Mouse (Mus musculus): ENCODE data around the gene Olfr1025-ps1. TPM values are rescaled to one million over a fixed set of nuclear protein-coding genes. Genes with fewer than 3 reads are reported as not detected.

Gene Olfr1025-ps1
- polyA plus RNA-seq (2015; fragmentation: Nextera tagmentation; extraction: Ambion mirVana) = 0.22 TPM in 1 of 2 replicates, not detected in the other

DNA sequence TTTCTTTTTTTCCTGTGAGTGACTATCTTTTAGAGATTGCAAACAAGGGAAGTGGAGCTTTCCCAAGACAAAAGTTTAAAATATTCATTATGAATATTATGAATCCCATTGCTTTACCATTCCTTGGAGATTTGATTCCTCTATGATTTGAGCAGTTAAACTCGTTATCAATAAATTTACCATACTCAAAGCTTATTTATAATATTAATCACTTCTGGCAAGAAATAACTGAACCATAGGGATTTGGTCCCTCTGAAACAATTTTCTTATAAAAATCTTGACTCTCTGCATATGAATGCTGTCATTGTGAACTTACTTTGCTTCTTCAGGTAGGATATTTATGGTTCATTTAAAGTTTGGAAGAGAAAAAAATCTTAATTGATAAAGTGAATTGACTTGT, at the start of gene Olfr1025-ps1:
Olfr1025-ps1 (plus strand) TSS at position 301 of the 400 bp plus-strand sequence.
- ATAC-seq (ENCODE audit: insufficient number of reproducible peaks, insufficient read depth, low FRiP score, low TSS enrichment, low read depth) = no peak
- Histone ChIP-seq H3K4me3 (no peak within 1 kb of the TSS), H3K36me3 (no peaks in the 10 kb centered on the region), H3K4me2 (no peak within 1 kb of the TSS), H3K9ac (no peak within 1 kb of the TSS), H3K27me3 (no peaks in the 10 kb centered on the region), H3K27ac (no peak within 1 kb of the TSS), H3K4me1 (no peaks in the 10 kb centered on the region), H3K9me3 (no peaks in the 10 kb centered on the region)
- WGBS = 56% methylated on average over 1 of the region's 1 CpGs

DNA sequence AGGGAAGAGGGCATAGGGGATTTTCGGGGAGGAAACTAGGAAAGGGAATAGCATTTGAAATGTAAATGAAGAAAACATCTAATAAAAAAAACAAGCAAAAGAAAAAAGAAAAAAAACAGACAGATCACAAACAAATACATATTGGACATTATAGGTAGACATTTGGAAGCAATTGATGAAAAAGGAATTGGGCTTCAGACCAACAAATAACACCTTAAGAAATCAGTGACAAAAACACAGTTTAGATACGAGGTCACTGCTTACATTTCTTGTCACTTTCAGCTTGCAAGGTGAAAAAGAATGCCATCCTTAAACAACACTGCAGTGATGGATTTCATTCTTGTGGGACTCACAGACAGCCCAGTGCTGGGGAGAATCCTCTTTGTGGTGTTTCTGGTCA, 46.7 kb upstream of the Olfr1025-ps1 start, which contains the start of gene Olfr1022:
Olfr1022 (plus strand) TSS at position 301 of the 400 bp plus-strand sequence.
- Histone ChIP-seq H3K27me3 (no peaks in the 10 kb centered on the region), H3K27ac (no peak within 1 kb of the TSS), H3K36me3 (no peaks in the 10 kb centered on the region), H3K4me2 (no peak within 1 kb of the TSS), H3K9ac (no peak within 1 kb of the TSS), H3K9me3 (no peaks in the 10 kb centered on the region), H3K4me3 (no peak within 1 kb of the TSS), H3K4me1 (no peaks in the 10 kb centered on the region)
- ATAC-seq (ENCODE audit: insufficient number of reproducible peaks, insufficient read depth, low FRiP score, low TSS enrichment, low read depth) = no peak
- 63% methylated on average over 2 of the region's 2 CpGs for WGBS

DNA sequence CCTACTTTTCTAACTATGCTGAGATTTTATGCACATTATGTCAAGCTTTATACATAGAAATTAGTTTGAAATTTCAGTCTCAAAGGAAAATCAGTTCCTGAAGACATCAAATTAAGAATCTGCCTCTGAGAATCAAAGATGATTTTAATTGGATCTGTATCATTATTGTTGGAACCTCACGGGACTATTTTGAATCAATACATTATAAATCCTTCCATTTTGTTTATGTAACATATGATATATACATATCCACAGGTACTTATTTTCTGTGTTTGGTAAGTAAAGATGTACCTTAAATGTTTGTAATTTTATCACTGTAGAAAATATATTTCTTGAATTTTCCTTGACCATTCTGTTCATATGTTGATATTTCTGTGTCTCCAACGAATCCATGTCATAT, 29.7 kb upstream of the Olfr1025-ps1 start, which contains the start of gene Olfr1023:
Olfr1023 (plus strand) TSS at position 301 of the 400 bp plus-strand sequence.
- H3K9ac ChIP-seq = no peak within 1 kb of the TSS
- H3K4me3 ChIP-seq = no peak within 1 kb of the TSS
- 72% methylated on average over 2 of the region's 2 CpGs for WGBS
- no peak for ATAC-seq (ENCODE audit: insufficient number of reproducible peaks, insufficient read depth, low FRiP score, low TSS enrichment, low read depth)
- no peaks in the 10 kb centered on the region for H3K27me3 ChIP-seq
- H3K27ac ChIP-seq = no peak within 1 kb of the TSS
- no peaks in the 10 kb centered on the region for H3K9me3 ChIP-seq
- no peak within 1 kb of the TSS for H3K4me2 ChIP-seq
- no peaks in the 10 kb centered on the region for H3K4me1 ChIP-seq
- no peaks in the 10 kb centered on the region for H3K36me3 ChIP-seq

GRCm38 (mm10) chr2:85904952-85905351, 10.0 kb upstream of the Olfr1025-ps1 start, which contains the start of gene Olfr1024:
Olfr1024 (minus strand) TSS chr2:85905052.
- WGBS = 84% methylated on average over 3 of the region's 3 CpGs
- H3K27me3 ChIP-seq = no peaks in the 10 kb centered on the region

GRCm38 (mm10) chr2:85913197-85913596, 1.8 kb upstream of the Olfr1025-ps1 start:
- Histone ChIP-seq H3K4me1 (no peaks in the 10 kb centered on the region), H3K36me3 (no peaks in the 10 kb centered on the region), H3K9me3 (no peaks in the 10 kb centered on the region), H3K27ac (no peak overlapping the region), H3K4me2 (no peak overlapping the region), H3K27me3 (no peaks in the 10 kb centered on the region), H3K4me3 (no peak overlapping the region), H3K9ac (no peak overlapping the region)
- ATAC-seq (ENCODE audit: insufficient number of reproducible peaks, insufficient read depth, low FRiP score, low TSS enrichment, low read depth) = no peak

More at GRCm38 (mm10) chr2:85904952-85905351, 10.0 kb upstream of the Olfr1025-ps1 start, which contains the start of gene Olfr1024:
- no peaks in the 10 kb centered on the region for H3K4me1 ChIP-seq
- no peak for ATAC-seq (ENCODE audit: insufficient number of reproducible peaks, insufficient read depth, low FRiP score, low TSS enrichment, low read depth)
- no peak within 1 kb of the TSS for H3K27ac ChIP-seq
- no peak within 1 kb of the TSS for H3K9ac ChIP-seq
- no peak within 1 kb of the TSS for H3K4me3 ChIP-seq
- no peak within 1 kb of the TSS for H3K4me2 ChIP-seq
- peaks cover 5% of the 10 kb centered on the region; the same call in 1 of the 2 replicates for H3K9me3 ChIP-seq
- H3K36me3 ChIP-seq = no peaks in the 10 kb centered on the region

DNA sequence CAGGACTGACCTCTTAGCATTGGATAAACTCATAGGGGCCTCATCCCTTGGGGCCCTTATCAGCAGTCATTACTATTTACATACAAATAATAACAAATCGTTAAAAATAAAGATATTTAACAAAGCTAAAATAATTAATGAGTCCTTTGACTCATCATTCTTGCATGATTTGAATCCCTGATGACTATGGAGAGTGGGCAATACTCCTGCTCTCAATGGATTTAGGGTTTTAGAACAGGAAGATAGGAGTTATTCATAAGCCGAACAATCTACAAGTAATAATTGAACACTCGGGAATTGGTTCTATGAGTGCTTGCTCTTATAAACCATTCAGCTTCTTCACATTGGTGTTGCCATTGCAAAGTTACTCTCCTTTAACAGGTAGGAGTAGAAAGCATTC, 6.3 kb downstream of the Olfr1025-ps1 start, which contains the start of gene Olfr1026:
Olfr1026 (plus strand) TSS at position 301 of the 400 bp plus-strand sequence.
- no peak for ATAC-seq (ENCODE audit: insufficient number of reproducible peaks, insufficient read depth, low FRiP score, low TSS enrichment, low read depth)
- Histone ChIP-seq H3K4me3 (no peak within 1 kb of the TSS), H3K4me2 (no peak within 1 kb of the TSS), H3K9me3 (no peaks in the 10 kb centered on the region), H3K4me1 (no peaks in the 10 kb centered on the region), H3K9ac (no peak within 1 kb of the TSS), H3K27me3 (no peaks in the 10 kb centered on the region), H3K36me3 (no peaks in the 10 kb centered on the region), H3K27ac (no peak within 1 kb of the TSS)
- 88% methylated on average over 3 of the region's 3 CpGs for WGBS

DNA sequence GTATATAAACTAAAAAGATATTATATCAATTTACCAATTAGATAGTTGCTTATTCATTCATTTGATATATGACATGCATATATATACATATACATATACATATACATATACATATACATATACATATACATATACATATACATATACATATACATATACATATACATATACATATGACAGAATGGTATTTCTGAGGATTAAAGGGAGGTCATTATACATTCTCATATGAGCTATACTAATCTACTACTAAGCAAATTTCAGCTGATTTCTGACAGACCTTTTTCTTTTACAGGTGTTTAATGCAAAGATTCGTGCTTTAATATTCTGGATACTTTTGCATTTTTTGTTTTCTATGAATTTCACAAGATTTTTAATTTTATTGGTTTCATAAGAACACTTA, 35.1 kb downstream of the Olfr1025-ps1 start, which contains the start of gene Olfr1028:
Olfr1028 (plus strand) TSS at position 301 of the 400 bp plus-strand sequence.
- H3K9ac ChIP-seq = no peak within 1 kb of the TSS

More for the DNA sequence above, 35.1 kb downstream of the Olfr1025-ps1 start, which contains the start of gene Olfr1028:
- ATAC-seq (ENCODE audit: insufficient number of reproducible peaks, insufficient read depth, low FRiP score, low TSS enrichment, low read depth) = no peak
- no peaks in the 10 kb centered on the region for H3K4me1 ChIP-seq
- H3K36me3 ChIP-seq = no peaks in the 10 kb centered on the region
- H3K27ac ChIP-seq = no peak within 1 kb of the TSS
- H3K4me3 ChIP-seq = no peak within 1 kb of the TSS
- H3K4me2 ChIP-seq = no peak within 1 kb of the TSS
- WGBS = 82% methylated on average over 1 of the region's 1 CpGs
- H3K9me3 ChIP-seq = no peaks in the 10 kb centered on the region
- no peaks in the 10 kb centered on the region for H3K27me3 ChIP-seq

Other genes starting within 250 kb of the Olfr1025-ps1 start
- not detected in 2 replicates for gene Olfr1006, start 236.4 kb upstream of the Olfr1025-ps1 start, polyA plus RNA-seq (2015; fragmentation: Nextera tagmentation; extraction: Ambion mirVana)
- not detected in 2 replicates for gene Olfr1008, start 225.8 kb upstream of the Olfr1025-ps1 start, polyA plus RNA-seq (2015; fragmentation: Nextera tagmentation; extraction: Ambion mirVana)
- gene Olfr1009, start 199.8 kb upstream of the Olfr1025-ps1 start, polyA plus RNA-seq (2015; fragmentation: Nextera tagmentation; extraction: Ambion mirVana) = not detected in 2 replicates
- gene Olfr1012, start 152.4 kb upstream of the Olfr1025-ps1 start, polyA plus RNA-seq (2015; fragmentation: Nextera tagmentation; extraction: Ambion mirVana) = not detected in 2 replicates
- not detected in 2 replicates for gene Olfr1013, start 148.1 kb upstream of the Olfr1025-ps1 start, polyA plus RNA-seq (2015; fragmentation: Nextera tagmentation; extraction: Ambion mirVana)
- not detected in 2 replicates for gene Olfr1014, start 142.5 kb upstream of the Olfr1025-ps1 start, polyA plus RNA-seq (2015; fragmentation: Nextera tagmentation; extraction: Ambion mirVana)
- not detected in 2 replicates for gene Olfr1015, start 133.2 kb upstream of the Olfr1025-ps1 start, polyA plus RNA-seq (2015; fragmentation: Nextera tagmentation; extraction: Ambion mirVana)
- gene Olfr1016, start 112.6 kb upstream of the Olfr1025-ps1 start, polyA plus RNA-seq (2015; fragmentation: Nextera tagmentation; extraction: Ambion mirVana) = not detected in 2 replicates
- not detected in 2 replicates for gene Olfr1018, start 96.7 kb upstream of the Olfr1025-ps1 start, polyA plus RNA-seq (2015; fragmentation: Nextera tagmentation; extraction: Ambion mirVana)
- not detected in 2 replicates for gene Olfr1019, start 69.7 kb upstream of the Olfr1025-ps1 start, polyA plus RNA-seq (2015; fragmentation: Nextera tagmentation; extraction: Ambion mirVana)
- gene Olfr1020, start 68.2 kb upstream of the Olfr1025-ps1 start, polyA plus RNA-seq (2015; fragmentation: Nextera tagmentation; extraction: Ambion mirVana) = not detected in 2 replicates
- gene Olfr1022, start 46.6 kb upstream of the Olfr1025-ps1 start, polyA plus RNA-seq (2015; fragmentation: Nextera tagmentation; extraction: Ambion mirVana) = not detected in 2 replicates
- gene Olfr1023, start 29.6 kb upstream of the Olfr1025-ps1 start, polyA plus RNA-seq (2015; fragmentation: Nextera tagmentation; extraction: Ambion mirVana) = not detected in 2 replicates
- gene Olfr1024, start 10.1 kb upstream of the Olfr1025-ps1 start, polyA plus RNA-seq (2015; fragmentation: Nextera tagmentation; extraction: Ambion mirVana) = not detected in 2 replicates
- gene Olfr1026, start 6.4 kb downstream of the Olfr1025-ps1 start, polyA plus RNA-seq (2015; fragmentation: Nextera tagmentation; extraction: Ambion mirVana) = not detected in 2 replicates
- not detected in 2 replicates for gene Olfr1028, start 35.2 kb downstream of the Olfr1025-ps1 start, polyA plus RNA-seq (2015; fragmentation: Nextera tagmentation; extraction: Ambion mirVana)
- gene Olfr1029, start 58.7 kb downstream of the Olfr1025-ps1 start, polyA plus RNA-seq (2015; fragmentation: Nextera tagmentation; extraction: Ambion mirVana) = not detected in 2 replicates
- not detected in 2 replicates for gene Olfr1030, start 64.1 kb downstream of the Olfr1025-ps1 start, polyA plus RNA-seq (2015; fragmentation: Nextera tagmentation; extraction: Ambion mirVana)
- not detected in 2 replicates for gene Olfr1031, start 75.1 kb downstream of the Olfr1025-ps1 start, polyA plus RNA-seq (2015; fragmentation: Nextera tagmentation; extraction: Ambion mirVana)
- gene Olfr1032, start 90.3 kb downstream of the Olfr1025-ps1 start, polyA plus RNA-seq (2015; fragmentation: Nextera tagmentation; extraction: Ambion mirVana) = not detected in 2 replicates
- 0.41 and 0.43 TPM in 2 replicates for gene Olfr1033, start 105.4 kb downstream of the Olfr1025-ps1 start, polyA plus RNA-seq (2015; fragmentation: Nextera tagmentation; extraction: Ambion mirVana)
- not detected in 2 replicates for gene Olfr1034, start 130.7 kb downstream of the Olfr1025-ps1 start, polyA plus RNA-seq (2015; fragmentation: Nextera tagmentation; extraction: Ambion mirVana)
- 0.06 TPM in 1 of 2 replicates, not detected in the other for gene Olfr1036, start 158.8 kb downstream of the Olfr1025-ps1 start, polyA plus RNA-seq (2015; fragmentation: Nextera tagmentation; extraction: Ambion mirVana)
- gene Olfr1037, start 172.2 kb downstream of the Olfr1025-ps1 start, polyA plus RNA-seq (2015; fragmentation: Nextera tagmentation; extraction: Ambion mirVana) = not detected in 2 replicates
- gene Olfr1039, start 220.7 kb downstream of the Olfr1025-ps1 start, polyA plus RNA-seq (2015; fragmentation: Nextera tagmentation; extraction: Ambion mirVana) = 0.08 TPM in 1 of 2 replicates, not detected in the other
- not detected in 2 replicates for gene Olfr1040, start 231.5 kb downstream of the Olfr1025-ps1 start, polyA plus RNA-seq (2015; fragmentation: Nextera tagmentation; extraction: Ambion mirVana)
- gene Olfr1042, start 246.6 kb downstream of the Olfr1025-ps1 start, polyA plus RNA-seq (2015; fragmentation: Nextera tagmentation; extraction: Ambion mirVana) = not detected in 2 replicates